Mouse (Mus musculus): ENCODE measurements around the gene Cttnbp2. TPM values are rescaled to one million over a fixed set of nuclear protein-coding genes. Genes with fewer than 3 reads are reported as not detected.

The Cttnbp2 gene
- polyA plus RNA-seq, 1 experiment from 2014 or later: 37.9 TPM

DNA sequence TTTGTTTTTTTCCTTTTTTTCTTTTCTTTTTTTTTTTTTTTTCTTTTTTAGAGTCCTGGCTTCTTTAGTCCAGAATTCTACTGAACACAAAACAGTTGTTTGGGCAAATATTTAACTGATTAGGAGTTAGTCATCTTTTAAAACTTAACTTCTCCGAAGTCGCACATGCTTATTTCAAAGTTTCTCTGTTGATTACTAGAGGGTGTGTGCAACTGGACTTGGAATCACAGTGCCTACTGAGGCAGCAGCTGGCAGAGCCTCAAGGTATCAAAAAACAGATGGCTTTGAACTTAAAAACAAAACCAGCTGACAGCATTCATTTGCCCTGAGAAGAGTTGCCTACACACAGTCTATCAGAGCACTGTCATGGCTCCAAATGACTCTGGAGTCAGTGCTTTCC, 82.8 kb downstream of the Cttnbp2 start:
- H3K4me1 ChIP-seq: no peaks in the 10 kb centered on the region
- H3K9me3 ChIP-seq: no peaks in the 10 kb centered on the region
- H3K27ac ChIP-seq: no peak overlapping the region
- no peak overlapping the region for H3K9ac ChIP-seq
- ATAC-seq (ENCODE audit: low FRiP score, low read depth): no peak
- H3K4me2 ChIP-seq (replicated peaks): no peak overlapping the region
- H3K4me3 ChIP-seq: no peak overlapping the region
- 93% methylated on average over 2 of the region's 2 CpGs for WGBS
- peaks cover 12% of the 10 kb centered on the region for H3K36me3 ChIP-seq
- H3K27me3 ChIP-seq (replicated peaks): no peaks in the 10 kb centered on the region

DNA sequence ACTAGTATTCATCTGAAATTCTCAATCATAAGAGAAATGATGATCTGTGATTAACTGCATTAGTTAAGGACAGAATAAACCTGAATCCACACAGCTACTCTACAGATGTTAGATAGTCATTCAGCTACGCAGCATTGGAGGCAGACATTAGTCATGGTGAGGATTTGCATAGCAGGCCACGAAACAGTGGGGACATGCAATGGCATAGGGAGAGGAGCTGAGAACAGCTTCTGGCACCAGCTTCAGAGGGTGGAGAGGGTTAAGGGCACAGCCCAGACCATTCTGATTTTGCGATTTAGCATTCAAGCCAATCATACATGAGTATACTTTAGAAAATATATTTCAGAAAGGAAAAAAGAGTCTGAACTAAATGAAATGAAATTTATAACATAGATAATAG, 84.6 kb downstream of the Cttnbp2 start:
- no peak overlapping the region for H3K4me2 ChIP-seq (replicated peaks)
- peaks cover 11% of the 10 kb centered on the region for H3K36me3 ChIP-seq
- no peak overlapping the region for H3K9ac ChIP-seq
- WGBS: 51% methylated on average over 3 of the region's 3 CpGs
- no peaks in the 10 kb centered on the region for H3K27me3 ChIP-seq (replicated peaks)
- no peak overlapping the region for H3K4me3 ChIP-seq
- ATAC-seq (ENCODE audit: low FRiP score, low read depth): no peak
- no peak overlapping the region for H3K27ac ChIP-seq
- no peaks in the 10 kb centered on the region for H3K4me1 ChIP-seq
- no peaks in the 10 kb centered on the region for H3K9me3 ChIP-seq

DNA sequence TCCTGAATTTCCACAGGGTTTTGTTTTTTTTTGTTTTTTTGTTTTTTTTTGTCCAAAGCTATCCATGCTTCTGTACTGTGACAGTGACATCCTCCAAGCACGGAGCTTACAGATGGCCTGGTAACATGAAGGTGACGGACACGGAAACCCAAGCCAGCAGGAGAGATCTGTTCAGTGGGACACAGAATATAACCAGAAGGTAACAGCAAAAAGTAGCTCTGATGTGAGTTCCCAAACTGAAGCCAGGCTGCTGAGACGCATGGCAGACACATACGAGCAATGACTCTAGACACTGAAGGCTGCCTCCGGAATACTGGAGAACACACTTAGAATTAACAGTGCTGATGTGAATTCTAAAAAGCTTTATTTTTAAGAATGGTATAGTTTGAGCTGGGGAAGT, 89.8 kb downstream of the Cttnbp2 start:
- H3K4me1 ChIP-seq: no peaks in the 10 kb centered on the region
- 92% methylated on average over 6 of the region's 6 CpGs for WGBS
- H3K36me3 ChIP-seq: peaks cover 3% of the 10 kb centered on the region; the same call in 1 of the 2 replicates

DNA sequence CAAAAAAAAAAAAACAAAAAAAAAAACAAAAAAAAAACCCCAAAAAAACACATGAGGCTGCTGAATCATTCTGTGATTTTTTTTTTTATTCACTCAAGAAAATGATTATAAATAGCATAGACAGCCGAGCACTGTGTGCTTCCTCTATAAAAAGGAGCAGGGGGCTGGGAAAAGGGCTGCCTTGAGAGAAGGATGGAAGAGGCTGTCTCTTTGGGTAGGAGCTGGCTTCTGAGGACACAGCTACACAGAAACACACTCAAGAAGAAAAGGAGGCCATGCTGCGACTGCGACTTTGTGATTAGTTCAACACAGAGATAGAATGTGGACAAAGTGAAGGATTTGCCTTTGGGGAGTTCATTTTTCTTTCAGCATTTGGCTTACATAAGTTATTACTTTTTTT, 90.3 kb downstream of the Cttnbp2 start:
- peaks cover 3% of the 10 kb centered on the region; the same call in 1 of the 2 replicates for H3K36me3 ChIP-seq
- H3K9me3 ChIP-seq: no peaks in the 10 kb centered on the region
- WGBS: 77% methylated on average over 3 of the region's 3 CpGs
- no peak overlapping the region for H3K4me2 ChIP-seq (replicated peaks)
- H3K27me3 ChIP-seq (replicated peaks): no peaks in the 10 kb centered on the region
- no peak overlapping the region for H3K9ac ChIP-seq
- no peak overlapping the region for H3K4me3 ChIP-seq
- ATAC-seq (ENCODE audit: low FRiP score, low read depth): no peak
- H3K4me1 ChIP-seq: no peaks in the 10 kb centered on the region
- H3K27ac ChIP-seq: no peak overlapping the region

More for the DNA sequence above, 89.8 kb downstream of the Cttnbp2 start:
- H3K27ac ChIP-seq: no peak overlapping the region
- H3K9ac ChIP-seq: no peak overlapping the region
- no peak overlapping the region for H3K4me2 ChIP-seq (replicated peaks)
- H3K4me3 ChIP-seq: no peak overlapping the region
- H3K27me3 ChIP-seq (replicated peaks): no peaks in the 10 kb centered on the region
- no peak for ATAC-seq (ENCODE audit: low FRiP score, low read depth)
- H3K9me3 ChIP-seq: no peaks in the 10 kb centered on the region

DNA sequence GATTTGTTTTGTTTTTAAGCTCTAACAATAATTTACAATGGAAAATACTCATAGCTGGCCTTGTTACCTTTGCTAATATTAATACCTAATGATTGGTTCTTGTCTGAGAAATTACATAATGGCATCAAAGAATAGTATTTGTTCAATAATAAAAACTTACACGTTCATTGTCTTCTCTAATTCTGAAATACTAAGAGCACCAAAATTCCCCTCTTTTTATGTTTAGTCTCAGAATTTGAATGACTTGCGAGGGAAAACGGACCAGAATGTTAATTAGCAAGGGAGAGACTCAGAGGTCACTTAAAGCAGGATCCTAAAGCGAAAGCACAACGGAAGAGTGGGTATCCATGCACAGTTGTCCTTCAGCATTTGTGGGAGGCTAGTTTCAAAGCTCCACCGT, 91.5 kb downstream of the Cttnbp2 start:
- H3K36me3 ChIP-seq: peaks cover 3% of the 10 kb centered on the region; the same call in 1 of the 2 replicates
- no peaks in the 10 kb centered on the region for H3K4me1 ChIP-seq
- H3K27me3 ChIP-seq (replicated peaks): no peaks in the 10 kb centered on the region
- H3K4me2 ChIP-seq (replicated peaks): no peak overlapping the region
- no peak overlapping the region for H3K4me3 ChIP-seq
- 78% methylated on average over 6 of the region's 6 CpGs for WGBS
- no peak overlapping the region for H3K9ac ChIP-seq
- no peak for ATAC-seq (ENCODE audit: low FRiP score, low read depth)
- H3K27ac ChIP-seq: no peak overlapping the region
- no peaks in the 10 kb centered on the region for H3K9me3 ChIP-seq

DNA sequence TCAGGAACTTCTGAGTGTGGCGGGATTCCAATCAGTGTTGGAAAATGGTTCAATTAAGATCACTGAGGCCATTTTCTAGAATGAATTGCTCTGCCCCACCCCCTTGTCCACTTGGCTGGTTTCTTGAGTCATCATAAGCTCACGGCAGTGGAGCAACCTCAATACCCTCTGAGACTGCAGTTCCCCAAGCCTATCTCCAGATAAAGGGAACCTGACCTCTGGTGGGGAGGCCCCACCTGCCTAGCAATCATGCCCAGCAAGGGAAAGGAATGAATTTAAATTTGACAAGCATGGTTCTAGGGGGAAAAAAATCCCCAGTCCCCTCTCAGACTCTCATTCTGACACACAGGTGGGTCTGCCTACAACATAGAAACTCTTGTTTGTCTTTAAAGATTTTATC, 93.1 kb downstream of the Cttnbp2 start:
- Histone ChIP-seq H3K9me3 (no peaks in the 10 kb centered on the region), H3K36me3 (peaks cover 3% of the 10 kb centered on the region; the same call in 1 of the 2 replicates), H3K9ac (no peak overlapping the region), H3K27me3 (replicated peaks) (no peaks in the 10 kb centered on the region), H3K4me1 (no peaks in the 10 kb centered on the region), H3K4me3 (no peak overlapping the region), H3K4me2 (replicated peaks) (no peak overlapping the region), H3K27ac (no peak overlapping the region)
- 58% methylated on average over 2 of the region's 2 CpGs for WGBS
- no peak for ATAC-seq (ENCODE audit: low FRiP score, low read depth)

DNA sequence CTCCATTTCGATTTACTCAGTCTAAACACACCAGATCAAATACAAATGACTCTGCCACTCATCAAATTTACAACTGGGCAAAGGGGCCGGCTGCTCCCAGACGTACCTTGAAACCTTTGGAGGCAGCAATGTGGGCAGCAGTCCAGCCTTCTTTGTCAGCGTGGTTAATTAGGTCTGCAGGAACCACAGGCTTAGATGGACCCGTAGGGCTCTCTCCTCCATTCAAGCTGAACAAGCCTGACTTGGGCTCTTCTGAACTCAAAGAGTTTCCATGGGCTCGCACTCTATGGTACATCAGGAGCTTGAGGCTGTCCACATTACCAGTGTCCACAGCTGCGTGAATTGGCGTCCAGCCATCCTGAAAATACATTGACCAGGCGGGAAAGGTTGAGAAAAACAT, 94.0 kb downstream of the Cttnbp2 start:
- WGBS: 68% methylated on average over 9 of the region's 9 CpGs
- no peaks in the 10 kb centered on the region for H3K4me1 ChIP-seq
- no peak overlapping the region for H3K27ac ChIP-seq
- H3K4me2 ChIP-seq (replicated peaks): no peak overlapping the region
- H3K4me3 ChIP-seq: no peak overlapping the region
- no peaks in the 10 kb centered on the region for H3K9me3 ChIP-seq
- no peaks in the 10 kb centered on the region for H3K27me3 ChIP-seq (replicated peaks)
- peaks cover 3% of the 10 kb centered on the region; the same call in 1 of the 2 replicates for H3K36me3 ChIP-seq
- no peak for ATAC-seq (ENCODE audit: low FRiP score, low read depth)
- H3K9ac ChIP-seq: no peak overlapping the region

DNA sequence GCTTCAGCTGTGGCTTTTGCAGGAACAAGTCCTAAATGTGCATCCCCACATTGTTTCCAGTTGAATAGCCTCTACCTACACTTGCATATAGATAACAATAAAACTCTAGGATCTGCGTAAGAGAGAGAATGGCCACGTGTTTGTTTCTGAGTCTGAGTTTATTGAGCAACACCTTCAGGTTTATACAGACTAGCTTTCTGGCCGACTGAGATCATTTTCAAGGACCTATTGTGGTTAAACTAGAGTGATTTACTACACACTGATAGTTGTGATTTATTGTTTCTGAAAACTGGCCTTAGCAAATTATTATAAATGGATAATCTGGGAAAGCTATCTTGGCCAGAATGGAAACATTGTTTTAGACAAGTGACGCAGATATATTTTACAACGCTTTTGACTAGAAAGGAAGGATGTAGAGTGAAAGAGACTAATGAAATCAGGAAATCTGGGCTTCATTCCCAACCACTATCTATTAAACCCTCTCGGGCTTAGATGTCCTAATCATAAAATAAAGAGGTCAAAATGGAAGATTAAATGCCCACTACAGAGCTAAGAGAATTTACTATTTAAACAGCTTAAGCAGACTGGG, 96.7 kb downstream of the Cttnbp2 start:
- no peak overlapping the region for H3K9ac ChIP-seq
- no peak overlapping the region for H3K27ac ChIP-seq
- H3K4me3 ChIP-seq: no peak overlapping the region
- H3K4me1 ChIP-seq: no peaks in the 10 kb centered on the region
- no peaks in the 10 kb centered on the region for H3K9me3 ChIP-seq
- no peak overlapping the region for H3K4me2 ChIP-seq (replicated peaks)
- WGBS: 76% methylated on average over 6 of the region's 6 CpGs
- ATAC-seq (ENCODE audit: low FRiP score, low read depth): no peak
- no peaks in the 10 kb centered on the region for H3K27me3 ChIP-seq (replicated peaks)
- peaks cover 3% of the 10 kb centered on the region for H3K36me3 ChIP-seq

DNA sequence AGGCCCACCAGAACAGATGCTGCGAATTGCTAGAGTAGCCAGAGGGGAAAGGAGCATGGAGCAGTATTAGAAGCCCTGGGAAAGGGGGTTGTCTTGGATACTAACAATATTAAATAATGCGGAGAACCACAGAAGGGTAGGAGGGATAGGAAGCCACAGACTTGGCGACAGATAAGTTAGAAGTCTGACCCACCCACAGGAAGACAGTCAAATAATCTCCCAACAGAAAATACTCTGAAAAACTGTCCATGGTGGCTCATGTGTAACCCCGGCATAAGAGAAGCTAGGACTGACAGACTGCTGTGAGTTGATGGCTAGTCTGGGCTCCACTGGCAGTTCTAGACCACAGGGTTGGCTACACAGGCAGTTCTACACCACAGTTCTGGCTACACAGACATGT, 98.7 kb downstream of the Cttnbp2 start:
- Histone ChIP-seq H3K9ac (no peak overlapping the region), H3K27me3 (replicated peaks) (no peaks in the 10 kb centered on the region), H3K4me2 (replicated peaks) (no peak overlapping the region), H3K27ac (no peak overlapping the region), H3K4me1 (no peaks in the 10 kb centered on the region), H3K4me3 (no peak overlapping the region), H3K36me3 (peaks cover 3% of the 10 kb centered on the region), H3K9me3 (no peaks in the 10 kb centered on the region)
- ATAC-seq (ENCODE audit: low FRiP score, low read depth): no peak
- WGBS: 85% methylated on average over 4 of the region's 4 CpGs

DNA sequence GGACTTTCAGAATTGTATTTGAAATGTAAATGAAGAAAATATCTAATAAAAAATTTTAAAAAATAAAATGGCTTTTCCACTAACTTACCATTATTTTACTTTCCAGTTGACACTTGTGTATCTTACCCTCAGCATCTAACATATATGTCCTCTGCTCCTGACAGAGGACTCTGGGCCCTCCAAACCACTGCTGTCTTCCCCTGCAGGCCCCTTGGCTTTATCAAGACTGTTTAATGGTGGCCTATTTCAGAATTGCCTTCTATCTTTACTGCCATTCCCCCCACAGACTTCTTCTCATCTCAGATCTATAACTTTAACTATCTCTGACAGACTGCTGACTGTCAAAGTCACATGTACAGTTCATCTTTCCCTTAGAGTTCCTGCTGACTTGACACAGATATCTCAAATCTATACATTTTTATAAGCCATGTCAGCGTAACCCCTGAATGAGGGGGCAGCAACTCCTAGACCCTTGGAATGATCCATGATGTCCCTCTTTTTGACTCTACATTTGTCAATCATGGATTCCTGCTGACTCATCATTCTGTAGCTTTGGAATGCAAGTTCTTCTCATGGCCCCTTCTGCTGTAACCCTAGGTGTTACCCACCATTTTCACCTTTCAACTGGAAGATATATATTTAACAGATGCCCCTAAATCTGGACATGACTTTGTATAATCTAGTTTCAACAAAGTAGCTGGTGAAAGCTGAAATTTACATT, 103.0 kb downstream of the Cttnbp2 start:
- Histone ChIP-seq H3K4me1 (no peaks in the 10 kb centered on the region), H3K9ac (no peak overlapping the region), H3K27ac (no peak overlapping the region), H3K27me3 (replicated peaks) (no peaks in the 10 kb centered on the region), H3K9me3 (no peaks in the 10 kb centered on the region), H3K4me3 (no peak overlapping the region), H3K36me3 (peaks cover 4% of the 10 kb centered on the region; the same call in 1 of the 2 replicates), H3K4me2 (replicated peaks) (no peak overlapping the region)
- ATAC-seq (ENCODE audit: low FRiP score, low read depth): no peak
- WGBS: 98% methylated on average over 1 of the region's 1 CpGs

DNA sequence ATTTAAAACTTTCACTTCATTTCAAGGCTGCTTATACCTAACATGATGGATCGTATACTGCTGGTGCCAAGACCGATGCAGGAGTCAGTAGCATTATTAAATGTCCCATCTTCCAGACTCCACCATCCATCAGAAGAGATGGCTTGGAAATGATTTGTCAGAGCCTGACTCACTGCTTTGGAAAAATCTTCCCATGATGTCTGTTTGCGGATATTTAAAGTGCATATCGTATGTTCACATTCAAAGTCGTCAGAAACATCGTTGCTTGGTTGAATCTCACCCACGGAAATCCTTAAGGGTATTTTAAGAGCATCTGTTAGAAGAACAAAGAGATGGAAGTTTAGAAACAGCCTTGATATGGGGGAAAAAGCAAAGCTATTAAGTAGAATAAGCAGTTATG, 106.2 kb downstream of the Cttnbp2 start:
- Histone ChIP-seq H3K4me3 (no peak overlapping the region), H3K4me1 (no peaks in the 10 kb centered on the region), H3K9ac (no peak overlapping the region), H3K27ac (no peak overlapping the region), H3K36me3 (peaks cover 19% of the 10 kb centered on the region), H3K9me3 (no peaks in the 10 kb centered on the region), H3K4me2 (replicated peaks) (no peak overlapping the region), H3K27me3 (replicated peaks) (no peaks in the 10 kb centered on the region)
- 95% methylated on average over 7 of the region's 7 CpGs for WGBS
- ATAC-seq (ENCODE audit: low FRiP score, low read depth): no peak

DNA sequence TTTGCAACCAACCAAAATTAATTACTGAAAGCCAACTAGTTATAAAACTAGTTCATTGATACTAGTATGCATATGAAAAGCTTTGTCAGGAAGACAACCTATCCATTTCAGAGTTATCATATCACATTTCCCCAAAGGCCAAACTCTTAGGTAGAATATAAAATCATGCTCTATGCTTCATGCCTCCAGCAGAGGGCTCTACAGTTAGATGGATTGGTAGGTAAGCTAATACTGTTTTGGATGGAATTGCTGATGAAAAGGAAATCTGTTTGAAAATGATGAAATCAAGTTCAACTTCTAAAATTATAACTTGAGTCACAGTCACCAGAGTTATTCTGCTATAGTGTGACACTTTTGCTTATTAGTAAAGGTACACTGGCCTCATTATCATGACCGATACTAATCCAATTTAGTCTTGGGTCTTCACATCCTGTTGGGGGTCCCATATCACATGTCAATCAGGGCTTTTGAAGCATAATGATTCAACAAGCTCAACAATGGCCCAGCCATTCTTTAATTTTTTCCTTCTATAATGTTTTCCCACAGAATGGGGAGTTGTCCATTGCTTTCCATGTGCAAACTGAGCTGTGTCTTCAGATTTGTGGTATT, 113.5 kb downstream of the Cttnbp2 start:
- ATAC-seq (ENCODE audit: low FRiP score, low read depth): no peak
- no peak overlapping the region for H3K9ac ChIP-seq
- no peaks in the 10 kb centered on the region for H3K4me1 ChIP-seq
- no peak overlapping the region for H3K27ac ChIP-seq
- no peaks in the 10 kb centered on the region for H3K27me3 ChIP-seq (replicated peaks)
- H3K4me2 ChIP-seq (replicated peaks): no peak overlapping the region
- WGBS: 92% methylated on average over 1 of the region's 1 CpGs
- peaks cover 27% of the 10 kb centered on the region for H3K36me3 ChIP-seq
- no peaks in the 10 kb centered on the region for H3K9me3 ChIP-seq
- H3K4me3 ChIP-seq: no peak overlapping the region

All from neural tube, embryonic 12.5 days (tissue).